Mouse (Mus musculus) embryonic fibroblast, embryonic 13.5 days (primary cell): Measurements from ENCODE around the gene Lrrtm1.

Experiments used
- CTCF ChIP-seq: IDR thresholded peaks from 2 replicates; pipeline ENCODE4 v1.5.1; 2011; ENCODE audit warnings: mild to moderate bottlenecking, control low read depth, low read length, moderate library complexity, borderline replicate concordance; ENCODE audit not compliant: insufficient read depth
- POLR2A ChIP-seq: IDR thresholded peaks from 2 replicates; pipeline ENCODE4 v1.6.1; 2011; ENCODE audit warnings: low read depth, mild to moderate bottlenecking, control low read depth, low read length, moderate library complexity

- TF ChIP-seq CTCF (peak; percentile 77; the same call in 1 of the 2 replicates), POLR2A (no peak)
Observed at GRCm38 (mm10) chr6:77242601-77243406, at the start of gene Lrrtm1.
